Mouse (Mus musculus) forebrain, postnatal 0 days (tissue): ENCODE measurements at regions not wholly inside any gene's neighbourhood (a gene's known extent, or its start where the extent isn't known, plus 50 kb on each side); places are given as distances from the start of the nearest gene placed in this dataset.
"Not testable (repeated sequence)": the region's sequence is repeated elsewhere in the genome, so short reads cannot be mapped to it uniquely, and the experiment has no call there.

ENCODE experiments used
- ATAC-seq: fragments of 200-750 bp; cut with Nextera tagmentation; 2 replicates; pipeline ENCODE4 v1.8.0; 2017; ENCODE audit warnings: mild to moderate bottlenecking, moderate library complexity
- DNase-seq: peaks from one replicate; pipeline ENCODE4 v3.0.0-alpha.2; 2015
- H3K27ac ChIP-seq: fragments of 300-500 bp; sonication (generic); 2 replicates; pipeline ENCODE4 v1.5.1; 2014; ENCODE audit warnings: low read depth, mild to moderate bottlenecking, antibody characterized with exemption, low read length, moderate library complexity, mixed read lengths
- H3K27me3 ChIP-seq: fragments of 300-500 bp; sonication (generic); 2 replicates; pipeline ENCODE4 v1.6.1; 2014; ENCODE audit warnings: mild to moderate bottlenecking, low read length, mixed read lengths; ENCODE audit not compliant: insufficient read depth
- H3K36me3 ChIP-seq: fragments of 300-500 bp; sonication (generic); 2 replicates; pipeline ENCODE4 v1.6.1; 2014; ENCODE audit warnings: mild to moderate bottlenecking, moderate library complexity; ENCODE audit not compliant: insufficient read depth
- H3K4me1 ChIP-seq: fragments of 300-500 bp; sonication (generic); 2 replicates; pipeline ENCODE4 v1.6.1; 2014; ENCODE audit warnings: antibody characterized with exemption; ENCODE audit not compliant: insufficient read depth
- H3K4me2 ChIP-seq: fragments of 300-500 bp; sonication (generic); 2 replicates; pipeline ENCODE4 v1.6.1; 2014; ENCODE audit warnings: low read depth, mild to moderate bottlenecking, moderate library complexity
- H3K4me3 ChIP-seq: fragments of 300-500 bp; sonication (generic); 2 replicates; pipeline ENCODE4 v1.5.1; 2014; ENCODE audit warnings: low read depth, low read length, mixed read lengths
- H3K9ac ChIP-seq: fragments of 300-500 bp; sonication (generic); 2 replicates; pipeline ENCODE4 v1.6.1; 2014; ENCODE audit warnings: mild to moderate bottlenecking
- H3K9me3 ChIP-seq: fragments of 300-500 bp; sonication (generic); 2 replicates; pipeline ENCODE4 v1.6.1; 2016; ENCODE audit warnings: low read length
- WGBS: fragments of 180-500 bp; shearing (Covaris S2); extraction: QIAGEN DNeasy Blood & Tissue Kit; methylation state at CpG from one replicate; pipeline ENCODE4 v1.1.7; 2014; 5-methylcytosine and 5-hydroxymethylcytosine counted together

DNA sequence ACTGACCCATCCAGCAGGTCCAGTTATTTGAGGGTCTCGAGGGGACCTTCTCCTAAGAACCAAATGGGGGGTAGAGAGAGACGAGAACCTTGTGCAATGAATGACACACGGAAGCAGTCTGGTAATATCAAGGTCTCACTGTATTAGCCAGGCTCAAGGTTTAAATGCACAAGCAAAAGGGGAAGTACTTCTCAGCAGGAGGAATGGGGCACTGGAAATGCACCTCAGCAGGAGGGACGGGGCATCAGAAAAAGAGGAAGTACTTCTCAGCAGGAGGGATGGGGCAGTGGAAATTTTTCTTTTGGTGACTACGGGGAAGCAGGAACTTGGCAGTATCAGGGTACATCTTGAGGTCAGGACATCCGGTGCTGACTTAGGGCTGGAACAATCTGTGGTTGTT is 74.9 kb upstream of the Vmn1r3 start:
- H3K4me3 ChIP-seq, H3K27me3 ChIP-seq, H3K27ac ChIP-seq, H3K4me2 ChIP-seq, ATAC-seq, H3K36me3 ChIP-seq, H3K9ac ChIP-seq, H3K9me3 ChIP-seq, DNase-seq, H3K4me1 ChIP-seq: not testable (repeated sequence)
- 80% methylated on average over 6 of the region's 6 CpGs for WGBS

- H3K27ac ChIP-seq, H3K9ac ChIP-seq, ATAC-seq, H3K27me3 ChIP-seq, H3K4me3 ChIP-seq, H3K4me2 ChIP-seq, DNase-seq, H3K4me1 ChIP-seq, H3K36me3 ChIP-seq: not testable (repeated sequence)
- H3K9me3 ChIP-seq = peaks cover 39% of the 10 kb centered on the region
- WGBS = 89% methylated on average over 21 of the region's 21 CpGs
These were observed 67.6 kb upstream of the Vmn1r3 start for GRCm38 (mm10) chr4:3252606-3253281.

DNA sequence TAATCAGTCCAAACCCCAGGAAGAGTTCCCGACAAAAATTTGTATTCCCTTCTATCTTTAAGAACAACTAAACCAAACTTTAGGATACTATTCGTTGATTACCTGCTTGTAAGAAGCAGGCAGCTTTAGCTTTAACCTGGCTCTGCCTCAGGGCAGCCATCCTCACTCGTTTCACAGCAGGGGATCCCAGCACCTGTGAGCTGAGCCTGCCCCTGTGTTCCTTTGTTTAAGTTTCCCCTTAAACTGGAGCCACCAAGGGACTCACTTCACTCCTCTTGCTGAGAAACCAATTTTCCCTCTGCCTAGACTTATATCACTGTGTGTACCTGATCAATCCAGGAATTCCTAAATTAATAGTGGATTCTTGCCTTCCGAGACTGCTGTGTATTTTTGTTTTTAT is 65.1 kb upstream of the Vmn1r3 start:
- peaks cover 43% of the 10 kb centered on the region for H3K9me3 ChIP-seq
- 49% methylated on average over 4 of the region's 4 CpGs for WGBS
- not testable (repeated sequence) for H3K4me2 ChIP-seq, H3K36me3 ChIP-seq, ATAC-seq, DNase-seq, H3K27ac ChIP-seq, H3K27me3 ChIP-seq, H3K9ac ChIP-seq, H3K4me3 ChIP-seq, H3K4me1 ChIP-seq

DNA sequence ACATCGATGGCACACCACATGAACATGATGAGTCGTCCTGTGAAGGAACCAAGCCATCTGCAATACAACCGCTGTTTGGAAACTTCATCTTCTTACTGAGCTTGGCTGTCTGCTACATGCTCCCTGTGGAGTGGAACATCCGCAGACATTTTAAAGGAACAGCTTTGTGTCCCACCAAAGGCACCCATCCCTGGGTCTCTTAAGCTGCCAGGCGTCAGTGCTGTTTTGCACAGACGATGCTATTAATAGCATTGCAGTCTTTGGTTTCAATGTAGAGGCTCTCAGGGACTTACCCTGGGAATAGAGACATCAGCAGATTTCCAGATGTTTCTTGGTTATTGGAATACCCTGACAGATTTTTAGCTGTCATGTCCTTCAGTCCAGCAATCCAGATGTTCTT is 56.9 kb upstream of the Vmn1r3 start:
- not testable (repeated sequence) for H3K36me3 ChIP-seq, DNase-seq, H3K9ac ChIP-seq, H3K27ac ChIP-seq, H3K4me1 ChIP-seq, ATAC-seq, H3K27me3 ChIP-seq, H3K4me3 ChIP-seq, H3K4me2 ChIP-seq
- H3K9me3 ChIP-seq = peaks cover 17% of the 10 kb centered on the region
- 78% methylated on average over 6 of the region's 6 CpGs for WGBS

- ATAC-seq, H3K27ac ChIP-seq: not testable (repeated sequence)
- 72% methylated on average over 4 of the region's 4 CpGs for WGBS
These were observed 56.2 kb upstream of the Vmn1r3 start for GRCm38 (mm10) chr4:3241351-3241750.

DNA sequence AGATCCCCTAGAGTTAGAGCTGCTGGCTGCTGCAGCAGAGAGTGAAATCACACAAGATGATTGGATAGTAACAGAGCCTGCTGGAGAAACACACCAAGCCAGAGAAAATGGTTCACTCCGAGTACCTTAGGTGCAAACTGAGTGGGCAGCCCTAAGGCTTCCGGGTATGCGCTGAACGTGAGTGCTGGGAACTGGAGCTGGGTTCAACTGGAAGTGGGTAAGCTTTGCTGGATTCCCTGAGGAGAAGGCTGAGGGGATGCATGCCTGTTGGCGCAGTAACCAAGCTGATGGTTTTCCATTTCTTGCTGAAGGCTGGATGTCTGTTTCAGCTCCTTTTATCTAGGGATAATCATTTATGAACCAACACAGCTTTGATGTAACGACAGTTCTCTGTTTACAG is 53.3 kb upstream of the Vmn1r3 start:
- not testable (repeated sequence) for H3K4me3 ChIP-seq, ATAC-seq
- 68% methylated on average over 6 of the region's 6 CpGs for WGBS

More at GRCm38 (mm10) chr4:3241351-3241750, 56.2 kb upstream of the Vmn1r3 start:
- H3K4me2 ChIP-seq, H3K27me3 ChIP-seq, H3K36me3 ChIP-seq, DNase-seq, H3K9ac ChIP-seq, H3K4me3 ChIP-seq, H3K4me1 ChIP-seq: not testable (repeated sequence)
- H3K9me3 ChIP-seq = peaks cover 19% of the 10 kb centered on the region

GRCm38 (mm10) chr4:3236148-3236779 is 51.1 kb upstream of the Vmn1r3 start:
- DNase-seq, H3K36me3 ChIP-seq, H3K4me2 ChIP-seq, H3K9ac ChIP-seq, H3K27ac ChIP-seq, H3K4me3 ChIP-seq, H3K4me1 ChIP-seq, H3K27me3 ChIP-seq: not testable (repeated sequence)
- H3K9me3 ChIP-seq = peaks cover 29% of the 10 kb centered on the region
- WGBS = 27% methylated on average over 2 of the region's 2 CpGs
- ATAC-seq = peak; percentile 19; the same call in 1 of the 2 replicates

More for the DNA sequence above, 53.3 kb upstream of the Vmn1r3 start:
- H3K4me2 ChIP-seq, DNase-seq, H3K27me3 ChIP-seq, H3K27ac ChIP-seq, H3K9ac ChIP-seq, H3K4me1 ChIP-seq, H3K36me3 ChIP-seq: not testable (repeated sequence)
- H3K9me3 ChIP-seq = peaks cover 24% of the 10 kb centered on the region
